Mouse (Mus musculus) embryonic facial prominence, embryonic 15.5 days (tissue): ENCODE data around the gene 2510039O18Rik. TPM values are rescaled to one million over a fixed set of nuclear protein-coding genes. Genes with fewer than 3 reads are reported as not detected.
A peak's percentile ranks its signal among the peaks of the same experiment; 100 is the strongest.

Experiments used
- ATAC-seq: fragments of 200-750 bp; cut with Nextera tagmentation; 2 replicates; pipeline ENCODE4 v1.8.0; 2017; ENCODE audit warnings: low read depth, moderate TSS enrichment; ENCODE audit not compliant: insufficient number of reproducible peaks, low FRiP score, low TSS enrichment
- H3K27ac ChIP-seq: fragments of 300-500 bp; sonication (generic); replicated peaks from 2 replicates; pipeline ENCODE4 v1.5.1; 2015; ENCODE audit warnings: mild to moderate bottlenecking, inconsistent platforms
- H3K27me3 ChIP-seq: fragments of 300-500 bp; sonication (generic); 2 replicates; pipeline ENCODE4 v1.6.1; 2015; ENCODE audit warnings: inconsistent platforms
- H3K36me3 ChIP-seq: fragments of 300-500 bp; sonication (generic); 2 replicates; pipeline ENCODE4 v1.6.1; 2015; ENCODE audit warnings: mild to moderate bottlenecking, inconsistent platforms
- H3K4me1 ChIP-seq: fragments of 300-500 bp; sonication (generic); 2 replicates; pipeline ENCODE4 v1.6.1; 2015; ENCODE audit warnings: inconsistent platforms
- H3K4me2 ChIP-seq: fragments of 300-500 bp; sonication (generic); replicated peaks from 2 replicates; pipeline ENCODE4 v1.6.1; 2015; ENCODE audit warnings: mild to moderate bottlenecking, inconsistent platforms
- H3K4me3 ChIP-seq: fragments of 300-500 bp; sonication (generic); replicated peaks from 2 replicates; pipeline ENCODE4 v1.5.1; 2015; ENCODE audit warnings: mild to moderate bottlenecking, inconsistent platforms
- H3K9ac ChIP-seq: fragments of 300-500 bp; sonication (generic); 2 replicates; pipeline ENCODE4 v1.6.1; 2015; ENCODE audit warnings: inconsistent platforms
- H3K9me3 ChIP-seq: fragments of 300-500 bp; sonication (generic); replicated peaks from 2 replicates; pipeline ENCODE4 v1.6.1; 2016; ENCODE audit warnings: inconsistent platforms
- WGBS: fragments of 180-500 bp; shearing (Covaris S2); methylation state at CpG from one replicate; pipeline ENCODE4 v1.1.7; 2015; 5-methylcytosine and 5-hydroxymethylcytosine counted together
- polyA plus RNA-seq: library from polyadenylated mRNA; unstranded; fragments of >200 nt; fragmentation: Nextera tagmentation; extraction: Ambion mirVana; gene quantifications from 2 replicates; pipeline ENCODE4 v1.2.1, GENCODE M21; 2015

The 2510039O18Rik gene
- polyA plus RNA-seq, 1 experiment from 2014 or later = 22.0 TPM

DNA sequence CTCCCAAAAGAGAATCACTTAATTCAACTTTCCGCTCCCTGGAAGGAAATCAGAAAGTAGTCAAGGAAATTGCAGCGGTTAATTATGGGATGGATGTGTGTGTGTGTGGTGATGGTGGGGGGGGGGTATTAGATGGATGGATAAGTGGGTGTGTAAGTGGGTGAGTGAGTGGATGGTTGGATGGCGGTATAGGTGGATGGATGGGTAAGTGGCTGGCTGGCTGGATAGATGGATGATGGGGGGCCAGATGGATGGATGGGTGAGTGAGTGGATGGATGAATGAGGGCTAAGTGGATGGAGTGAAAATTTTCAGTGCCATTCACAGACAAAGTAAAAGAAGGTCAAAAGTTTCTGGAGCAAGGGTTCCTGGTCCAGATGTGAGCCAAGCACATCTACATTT is 3.7 kb upstream of the 2510039O18Rik start:
- Histone ChIP-seq H3K27ac (peak overlapping the region; percentile 78; the same call in 1 of the 2 replicates), H3K9ac (0 out of 2 replicates have a peak overlapping the region, but pooled peaks have one; percentile 83), H3K27me3 (no peaks in the 10 kb centered on the region), H3K36me3 (0 out of 2 replicates have a peak, but pooled peaks cover 3% of the 10 kb centered on the region), H3K4me2 (peak overlapping the region; percentile 77), H3K9me3 (no peaks in the 10 kb centered on the region), H3K4me3 (peak overlapping the region; percentile 83), H3K4me1 (peaks cover 82% of the 10 kb centered on the region)
- 24% methylated on average over 3 of the region's 3 CpGs for WGBS
- no peak for ATAC-seq

DNA sequence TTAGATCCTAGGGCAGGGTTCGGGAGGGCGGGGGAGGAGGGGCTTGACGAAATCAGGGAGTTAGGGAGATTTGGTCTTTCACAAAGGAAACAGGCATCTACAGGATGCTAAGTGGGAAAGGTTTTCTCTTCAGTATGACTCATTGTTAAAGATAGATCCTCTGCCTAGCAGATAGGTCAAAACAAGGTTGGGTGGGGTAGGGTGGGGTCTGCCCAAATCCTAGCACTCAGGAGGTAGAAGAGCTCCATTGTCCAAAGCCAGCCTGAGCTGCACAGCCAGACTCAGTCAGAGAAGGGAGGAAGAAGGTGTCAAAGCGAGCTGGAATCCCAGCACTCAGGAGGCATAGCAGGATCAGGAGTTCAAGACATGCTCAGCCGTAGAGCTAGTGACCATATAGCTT is 3.2 kb upstream of the 2510039O18Rik start:
- no peak overlapping the region for H3K4me2 ChIP-seq
- H3K9me3 ChIP-seq = no peaks in the 10 kb centered on the region
- WGBS = 51% methylated on average over 5 of the region's 5 CpGs
- no peaks in the 10 kb centered on the region for H3K27me3 ChIP-seq
- H3K27ac ChIP-seq = peak overlapping the region; percentile 93
- H3K4me3 ChIP-seq = no peak overlapping the region
- no peak overlapping the region for H3K9ac ChIP-seq
- no peaks in the 10 kb centered on the region for H3K36me3 ChIP-seq
- peaks cover 82% of the 10 kb centered on the region for H3K4me1 ChIP-seq
- no peak for ATAC-seq

DNA sequence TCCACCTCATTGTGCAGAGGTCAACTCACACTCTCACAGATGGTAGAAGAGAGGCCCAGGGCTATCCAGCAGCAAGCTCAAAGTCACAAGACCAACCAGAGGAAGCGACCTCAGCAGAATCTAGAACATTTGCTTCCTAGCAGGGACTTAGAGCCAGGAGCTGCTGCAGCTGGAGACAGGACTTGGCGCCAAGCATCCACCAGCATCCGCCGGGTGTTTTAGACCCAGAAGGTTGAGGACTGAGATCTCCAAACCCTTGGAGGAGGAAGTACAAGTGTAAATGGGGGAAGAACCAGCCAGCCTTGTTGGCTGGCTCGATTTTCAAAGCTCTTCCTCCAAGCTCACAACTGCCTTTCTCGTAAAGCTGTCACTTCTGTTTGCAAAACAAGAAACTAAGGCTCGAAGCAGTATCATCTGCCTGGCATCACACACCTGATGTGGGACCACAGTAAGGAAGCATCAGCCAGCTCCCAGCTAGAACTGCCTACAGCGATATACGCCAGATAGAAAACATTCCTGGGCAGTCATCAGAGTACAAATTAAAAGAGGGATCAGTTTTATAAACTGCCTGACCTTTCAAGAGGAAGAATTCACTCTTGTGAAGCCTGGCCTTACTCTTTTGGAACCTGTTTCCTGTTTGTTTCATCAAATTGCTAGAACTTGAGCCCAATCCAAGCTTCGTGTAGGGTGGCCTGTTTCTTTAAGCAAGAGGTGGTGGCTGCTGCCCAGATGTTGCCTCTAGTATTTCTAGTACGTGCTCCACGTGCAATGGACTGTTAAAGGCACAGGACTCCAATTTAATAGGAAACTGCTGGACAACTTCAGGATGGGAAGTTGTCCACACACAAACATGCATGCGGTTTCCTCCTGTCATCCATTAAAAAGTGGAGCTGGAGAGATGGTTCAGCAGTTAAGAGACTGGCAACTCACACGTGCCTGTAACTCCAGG is 2.3 kb upstream of the 2510039O18Rik start:
- Histone ChIP-seq H3K4me1 (peaks cover 84% of the 10 kb centered on the region), H3K27me3 (no peaks in the 10 kb centered on the region), H3K4me3 (no peak overlapping the region), H3K36me3 (0 out of 2 replicates have a peak, but pooled peaks cover 6% of the 10 kb centered on the region), H3K9ac (no peak overlapping the region), H3K4me2 (0 out of 2 replicates have a peak overlapping the region, but pooled peaks have one; percentile 10), H3K27ac (peak overlapping the region; percentile 93), H3K9me3 (no peaks in the 10 kb centered on the region)
- 36% methylated on average over 14 of the region's 14 CpGs for WGBS
- ATAC-seq = no peak

DNA sequence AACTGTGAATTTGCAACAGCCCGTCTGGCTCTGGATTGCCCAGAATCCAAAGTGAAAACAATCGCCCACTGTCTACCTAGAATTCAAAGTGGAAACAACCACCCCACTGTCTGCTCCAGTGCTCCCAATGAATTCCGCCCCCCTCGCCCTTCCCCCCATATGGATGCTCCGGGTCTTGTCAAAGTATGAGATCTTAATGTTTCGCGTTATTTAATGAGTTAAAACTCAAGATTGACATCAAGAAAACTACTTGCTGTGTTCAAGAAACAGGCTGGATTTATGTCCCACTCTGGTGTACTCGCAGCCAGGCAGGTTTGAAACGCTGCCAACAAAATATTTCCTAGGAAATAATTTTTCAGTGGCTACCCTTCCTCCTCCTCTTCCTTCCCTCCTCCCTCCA is 584 bp upstream of the 2510039O18Rik start:
- no peak for ATAC-seq
- Histone ChIP-seq H3K4me3 (peak overlapping the region; percentile 85), H3K9ac (no peak overlapping the region)

DNA sequence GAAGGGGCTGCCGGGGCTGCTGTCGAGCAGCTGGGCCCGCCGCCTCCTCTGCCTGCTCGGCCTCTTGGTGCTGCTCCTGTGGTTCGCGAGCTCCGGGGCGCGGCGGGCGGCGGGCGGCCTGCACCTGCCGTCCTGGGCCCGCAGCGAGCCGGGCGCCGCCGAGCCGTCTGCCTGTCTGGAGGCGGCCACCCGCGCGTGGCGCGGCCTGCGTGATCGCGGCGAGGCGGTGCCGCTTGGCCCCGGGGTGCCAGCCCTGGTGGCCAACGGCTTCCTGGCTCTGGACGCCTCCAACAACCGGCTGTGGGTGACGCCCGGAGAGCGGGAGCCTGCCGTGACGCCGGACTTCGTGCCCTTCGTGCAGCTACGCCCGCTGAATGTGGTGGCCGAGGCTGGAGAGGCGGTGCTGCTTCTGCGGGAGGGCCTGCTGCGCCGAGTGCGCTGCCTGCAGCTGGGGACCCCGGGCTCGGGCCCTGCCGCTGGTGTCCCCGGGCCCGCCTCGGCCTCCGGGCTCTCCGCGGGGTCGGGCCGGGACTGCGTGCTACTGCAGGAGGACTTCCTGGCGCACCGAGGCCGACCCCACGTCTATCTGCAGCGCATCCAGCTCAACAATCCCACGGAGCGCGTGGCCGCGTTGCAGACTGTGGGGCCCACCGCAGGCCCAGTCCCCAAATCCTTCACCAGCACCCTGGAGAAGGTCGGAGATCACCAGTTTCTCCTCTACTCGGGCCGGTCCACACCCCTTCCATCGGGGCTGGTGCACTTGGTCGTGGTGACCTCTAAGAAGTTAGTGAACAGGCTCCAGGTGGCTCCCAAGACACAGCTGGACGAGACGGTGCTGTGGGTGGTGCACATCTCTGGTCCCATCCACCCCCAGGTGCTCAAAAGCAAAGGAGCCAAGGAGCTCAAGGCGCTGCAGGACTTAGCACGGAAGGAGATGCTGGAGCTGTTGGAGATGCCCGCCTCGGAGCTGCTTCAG is 638 bp downstream of the 2510039O18Rik start:
- Histone ChIP-seq H3K9me3 (no peaks in the 10 kb centered on the region), H3K9ac (peak overlapping the region; percentile 75), H3K4me1 (peaks cover 59% of the 10 kb centered on the region), H3K27me3 (no peaks in the 10 kb centered on the region), H3K4me3 (peak overlapping the region; percentile 85), H3K4me2 (peak overlapping the region; percentile 99), H3K36me3 (peaks cover 35% of the 10 kb centered on the region), H3K27ac (peak overlapping the region; percentile 83)
- peak; percentile 36; the same call in 1 of the 2 replicates for ATAC-seq
- 6% methylated on average over 87 of the region's 88 CpGs for WGBS

More for the DNA sequence above, 584 bp upstream of the 2510039O18Rik start:
- H3K27ac ChIP-seq = peak overlapping the region; percentile 93
- peaks cover 67% of the 10 kb centered on the region for H3K4me1 ChIP-seq
- H3K27me3 ChIP-seq = no peaks in the 10 kb centered on the region
- H3K36me3 ChIP-seq = peaks cover 23% of the 10 kb centered on the region
- peak overlapping the region; percentile 99 for H3K4me2 ChIP-seq
- WGBS = 22% methylated on average over 9 of the region's 9 CpGs
- H3K9me3 ChIP-seq = no peaks in the 10 kb centered on the region

DNA sequence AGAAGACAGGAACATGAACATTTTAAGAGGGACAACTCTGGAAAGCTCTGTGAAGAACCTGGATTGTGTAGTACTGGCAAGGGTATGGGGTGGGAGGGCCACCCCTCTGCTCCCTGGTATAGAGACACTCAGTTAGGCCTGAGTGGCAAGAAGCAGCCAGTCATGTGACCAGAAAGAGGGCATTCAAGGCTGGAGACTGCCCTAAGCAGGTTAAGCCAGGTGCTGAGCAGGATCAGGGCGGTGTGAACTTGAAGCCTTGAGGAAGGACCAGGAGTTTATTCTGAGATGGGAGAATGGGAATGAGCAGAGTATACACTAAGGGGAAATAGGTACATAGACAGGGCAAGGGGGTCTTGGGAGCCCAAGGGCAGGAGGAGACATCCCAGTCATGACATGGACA is 2.3 kb downstream of the 2510039O18Rik start:
- H3K27me3 ChIP-seq = no peaks in the 10 kb centered on the region
- H3K4me3 ChIP-seq = no peak overlapping the region
- WGBS = 94% methylated on average over 1 of the region's 1 CpGs
- no peak overlapping the region for H3K27ac ChIP-seq
- peaks cover 50% of the 10 kb centered on the region for H3K36me3 ChIP-seq
- no peaks in the 10 kb centered on the region for H3K9me3 ChIP-seq
- peaks cover 46% of the 10 kb centered on the region for H3K4me1 ChIP-seq
- ATAC-seq = no peak
- H3K4me2 ChIP-seq = no peak overlapping the region
- no peak overlapping the region for H3K9ac ChIP-seq

DNA sequence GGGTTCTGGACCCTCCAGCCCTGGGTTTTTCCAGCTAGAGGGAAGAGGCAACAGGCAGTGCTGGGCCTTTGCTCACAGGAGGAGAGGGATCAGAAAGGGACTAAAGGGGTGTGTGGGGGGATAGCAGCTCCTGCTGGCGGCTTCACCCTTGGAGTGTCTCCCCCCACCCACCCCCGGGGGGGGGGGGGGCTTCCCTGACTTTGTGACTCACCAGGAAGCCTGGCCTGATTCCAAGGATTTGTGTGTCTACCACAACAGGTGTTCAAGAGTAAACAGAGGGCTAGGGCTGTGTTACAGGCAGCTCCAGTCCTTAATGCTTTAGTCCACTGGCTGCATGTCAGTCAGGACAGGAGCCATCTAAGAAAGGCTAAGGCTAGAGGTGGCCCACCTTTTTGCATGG is 6.8 kb downstream of the 2510039O18Rik start:
- peaks cover 10% of the 10 kb centered on the region for H3K4me1 ChIP-seq
- H3K9ac ChIP-seq = no peak overlapping the region
- no peak overlapping the region for H3K4me3 ChIP-seq
- H3K27ac ChIP-seq = no peak overlapping the region
- ATAC-seq = no peak
- peaks cover 62% of the 10 kb centered on the region for H3K36me3 ChIP-seq
- H3K4me2 ChIP-seq = no peak overlapping the region
- no peaks in the 10 kb centered on the region for H3K9me3 ChIP-seq
- 44% methylated on average over 2 of the region's 2 CpGs for WGBS
- no peaks in the 10 kb centered on the region for H3K27me3 ChIP-seq

DNA sequence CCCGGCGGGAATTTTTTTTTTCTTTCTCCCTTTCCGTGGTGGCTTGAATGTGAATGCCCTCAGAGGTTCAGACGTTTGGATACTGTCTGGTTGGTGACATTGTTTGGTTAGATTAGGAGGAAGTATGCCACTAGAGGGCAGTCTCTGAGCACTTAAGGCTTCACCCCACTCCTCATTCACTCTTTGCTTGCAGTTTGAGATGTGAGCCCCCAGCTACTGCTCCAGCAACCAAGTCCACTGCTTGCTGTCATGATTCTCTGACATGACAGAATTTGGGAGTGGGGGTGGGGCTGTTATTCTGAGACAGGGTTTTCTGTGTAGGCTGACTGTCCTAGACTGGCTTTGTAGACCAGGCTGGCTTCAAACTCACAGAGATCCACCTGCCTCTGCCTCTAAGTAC is 12.9 kb downstream of the 2510039O18Rik start:
- peaks cover 9% of the 10 kb centered on the region; the same call in 1 of the 2 replicates for H3K36me3 ChIP-seq
- H3K9ac ChIP-seq = no peak overlapping the region
- no peak overlapping the region for H3K4me2 ChIP-seq
- 18% methylated on average over 4 of the region's 4 CpGs for WGBS
- H3K27me3 ChIP-seq = no peaks in the 10 kb centered on the region
- no peak overlapping the region for H3K4me3 ChIP-seq
- H3K9me3 ChIP-seq = no peaks in the 10 kb centered on the region
- ATAC-seq = no peak
- H3K4me1 ChIP-seq = no peaks in the 10 kb centered on the region
- no peak overlapping the region for H3K27ac ChIP-seq

DNA sequence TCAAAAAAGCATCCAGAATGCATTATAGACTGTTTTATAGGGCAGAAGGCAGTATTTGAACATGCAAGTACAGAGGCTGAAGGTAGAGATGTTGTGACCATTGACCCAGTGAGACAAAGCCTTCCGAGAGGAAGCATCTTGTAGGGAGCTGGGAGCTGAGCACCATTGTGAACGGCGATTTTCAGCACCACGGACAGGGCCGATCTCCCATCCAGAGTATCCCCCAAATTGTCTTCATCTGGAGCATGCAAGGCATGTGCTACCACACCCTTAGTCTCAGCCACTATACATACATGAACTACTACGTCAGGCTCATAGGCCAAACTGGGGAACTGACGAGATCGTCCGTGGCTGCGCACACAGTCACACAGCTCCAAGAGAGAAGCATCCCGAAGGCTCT is 16.4 kb downstream of the 2510039O18Rik start:
- no peak for ATAC-seq
- Histone ChIP-seq H3K9me3 (no peaks in the 10 kb centered on the region), H3K36me3 (no peaks in the 10 kb centered on the region), H3K4me2 (no peak overlapping the region), H3K4me1 (no peaks in the 10 kb centered on the region), H3K27ac (no peak overlapping the region), H3K27me3 (no peaks in the 10 kb centered on the region), H3K4me3 (no peak overlapping the region), H3K9ac (no peak overlapping the region)
- 43% methylated on average over 11 of the region's 11 CpGs for WGBS

DNA sequence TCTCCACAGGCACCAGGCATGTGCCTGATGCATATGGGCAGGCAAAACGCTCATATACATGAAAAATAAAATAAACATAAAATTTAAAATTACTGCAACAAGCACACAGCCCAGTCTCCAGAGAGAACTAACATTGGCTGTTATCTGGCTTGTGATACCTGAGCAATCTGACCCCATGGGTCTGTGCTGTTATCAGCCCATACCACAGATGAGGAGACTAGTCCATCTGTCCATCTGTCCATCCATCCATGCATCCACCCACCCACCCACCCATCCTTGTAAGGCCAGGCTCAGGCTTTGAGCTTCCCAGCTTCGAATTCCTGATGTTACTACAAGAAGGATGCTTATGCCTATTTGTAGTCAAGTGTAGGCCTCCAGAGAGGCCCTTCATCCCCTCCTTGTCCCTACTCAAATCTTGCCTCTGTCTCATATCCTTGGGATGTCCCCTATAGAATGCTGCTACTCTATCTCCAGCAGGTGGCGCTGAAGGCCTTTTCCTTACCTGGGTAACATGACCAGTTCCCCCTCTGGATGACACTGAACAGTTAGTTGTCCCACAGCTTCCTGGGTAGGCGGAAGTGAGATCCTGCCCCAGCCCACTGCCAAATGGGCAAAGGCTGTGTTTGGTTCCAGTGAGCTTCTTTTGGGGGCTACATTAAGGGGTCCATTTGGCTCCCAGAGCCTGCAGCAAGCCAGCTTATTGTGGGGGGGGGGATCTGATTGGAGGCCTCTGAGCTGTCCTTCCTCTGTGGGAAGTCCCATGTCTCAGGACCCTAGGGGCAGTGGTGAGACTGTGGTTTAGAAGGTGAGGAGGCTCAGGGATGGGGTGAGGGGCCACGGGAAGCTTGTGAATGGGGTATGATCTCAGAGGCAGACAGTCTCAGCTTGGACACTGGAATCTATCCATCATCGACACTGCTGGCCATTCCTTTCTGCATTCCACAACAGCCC is 19.5 kb downstream of the 2510039O18Rik start:
- no peak; the same call in 1 of the 2 replicates for ATAC-seq
- 37% methylated on average over 6 of the region's 6 CpGs for WGBS

More for the DNA sequence above, 19.5 kb downstream of the 2510039O18Rik start:
- H3K9me3 ChIP-seq = no peaks in the 10 kb centered on the region
- no peak overlapping the region for H3K4me3 ChIP-seq
- H3K4me2 ChIP-seq = no peak overlapping the region
- H3K9ac ChIP-seq = no peak overlapping the region
- H3K27me3 ChIP-seq = no peaks in the 10 kb centered on the region
- no peaks in the 10 kb centered on the region for H3K4me1 ChIP-seq
- H3K36me3 ChIP-seq = no peaks in the 10 kb centered on the region
- H3K27ac ChIP-seq = no peak overlapping the region
